Mouse (Mus musculus): ENCODE results near the gene Pdxp. TPM values are rescaled to one million over a fixed set of nuclear protein-coding genes. Genes with fewer than 3 reads are reported as not detected.

Gene Pdxp
- polyA plus RNA-seq, 1 experiment from 2014 or later = 4.2 TPM

DNA sequence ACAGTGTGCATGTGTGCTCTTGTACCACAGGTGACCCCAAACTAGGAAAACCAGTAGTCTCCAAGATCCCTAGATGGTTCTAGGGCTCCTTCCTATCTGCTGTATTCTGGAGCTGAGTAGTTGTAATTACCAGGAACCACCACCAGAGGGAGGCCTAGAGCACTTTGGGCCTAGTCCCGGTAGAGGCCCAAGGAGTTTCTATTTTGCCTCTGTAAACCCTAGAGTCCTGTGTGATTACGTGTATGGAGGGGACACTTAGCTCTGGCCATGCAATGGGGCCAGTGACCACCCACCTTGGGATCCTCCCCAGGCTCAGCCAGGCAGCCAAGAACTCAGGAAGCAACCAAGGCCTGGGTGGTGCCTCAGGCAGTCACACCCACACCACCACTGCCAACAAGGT, 10.5 kb upstream of the Pdxp start:
- Histone ChIP-seq H3K4me2 (replicated peaks; ENCODE audit: low read depth) (0 out of 2 replicates have a peak overlapping the region, but pooled peaks have one; percentile 13), H3K9me3 (ENCODE audit: control insufficient read depth) (no peaks in the 10 kb centered on the region), H3K4me1 (replicated peaks; ENCODE audit: control insufficient read depth, insufficient read depth, low read length) (peaks cover 8% of the 10 kb centered on the region; the same call in 1 of the 2 replicates), H3K27ac (ENCODE audit: low read depth, low read length) (no peak overlapping the region), H3K27me3 (replicated peaks; ENCODE audit: control insufficient read depth, insufficient read depth, low read length) (no peaks in the 10 kb centered on the region), H3K9ac (ENCODE audit: low read depth, low read length) (0 out of 2 replicates have a peak overlapping the region, but pooled peaks have one; percentile 34), H3K36me3 (ENCODE audit: control insufficient read depth, insufficient read depth) (peaks cover 29% of the 10 kb centered on the region; the same call in 1 of the 2 replicates), H3K4me3 (ENCODE audit: low read depth, low read length) (no peak overlapping the region)
- ATAC-seq = 0 out of 2 replicates have a peak, but pooled peaks have one; percentile 28
- 0% methylated on average over 2 of the region's 2 CpGs for WGBS
- TF ChIP-seq CTCF (IDR thresholded peaks at IDR 0.05; ENCODE audit: low read depth) = peak; percentile 95

DNA sequence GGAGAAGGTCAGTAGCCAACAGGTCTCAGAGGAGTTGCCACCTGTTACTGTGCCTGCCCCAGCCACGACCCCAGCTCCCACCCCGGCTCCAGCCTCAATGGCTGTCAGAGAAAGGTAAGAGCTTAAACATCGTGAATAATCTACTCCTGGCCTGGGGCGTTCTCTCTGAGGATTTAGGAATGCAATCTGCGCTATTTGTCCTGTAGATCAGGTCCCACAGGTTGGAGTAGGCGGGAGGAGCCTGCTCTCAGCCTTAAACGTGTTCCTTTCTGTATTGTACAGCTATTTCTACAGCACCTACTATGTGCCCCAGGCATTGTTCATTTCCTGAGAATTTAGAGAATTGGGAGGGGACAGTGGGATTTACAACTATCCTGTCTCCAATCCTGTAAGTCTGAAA, 5.3 kb upstream of the Pdxp start:
- H3K36me3 ChIP-seq (ENCODE audit: control insufficient read depth, insufficient read depth) = peaks cover 36% of the 10 kb centered on the region; the same call in 1 of the 2 replicates
- H3K4me1 ChIP-seq (replicated peaks; ENCODE audit: control insufficient read depth, insufficient read depth, low read length) = no peaks in the 10 kb centered on the region; the same call in 1 of the 2 replicates
- no peak overlapping the region for H3K9ac ChIP-seq (ENCODE audit: low read depth, low read length)
- TF ChIP-seq CTCF (IDR thresholded peaks at IDR 0.05; ENCODE audit: low read depth) = no peak
- H3K4me3 ChIP-seq (ENCODE audit: low read depth, low read length) = no peak overlapping the region
- no peaks in the 10 kb centered on the region for H3K9me3 ChIP-seq (ENCODE audit: control insufficient read depth)
- H3K4me2 ChIP-seq (replicated peaks; ENCODE audit: low read depth) = no peak overlapping the region
- H3K27me3 ChIP-seq (replicated peaks; ENCODE audit: control insufficient read depth, insufficient read depth, low read length) = no peaks in the 10 kb centered on the region
- WGBS = 74% methylated on average over 7 of the region's 7 CpGs
- no peak for ATAC-seq
- H3K27ac ChIP-seq (ENCODE audit: low read depth, low read length) = no peak overlapping the region

DNA sequence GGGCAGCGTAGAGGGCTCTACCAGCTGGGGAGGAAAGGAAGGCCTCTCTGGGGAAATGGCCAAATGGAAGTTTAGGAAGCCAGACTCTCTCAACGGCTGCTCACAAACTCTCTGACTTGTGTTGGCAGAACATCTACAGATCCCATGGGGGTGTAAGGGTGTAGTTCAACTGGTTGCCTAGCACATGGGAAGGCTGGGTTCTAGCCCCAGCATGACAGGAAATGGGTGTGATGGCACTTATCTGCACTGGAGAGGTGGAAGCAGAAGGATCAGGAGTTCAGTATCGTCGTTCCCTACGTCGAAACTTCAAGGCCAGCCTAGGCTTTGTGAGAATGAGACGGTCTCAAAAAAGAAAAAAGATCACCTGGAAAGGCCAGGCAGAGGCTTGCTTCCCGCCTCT, 4.7 kb upstream of the Pdxp start:
- H3K9me3 ChIP-seq (ENCODE audit: control insufficient read depth) = no peaks in the 10 kb centered on the region

DNA sequence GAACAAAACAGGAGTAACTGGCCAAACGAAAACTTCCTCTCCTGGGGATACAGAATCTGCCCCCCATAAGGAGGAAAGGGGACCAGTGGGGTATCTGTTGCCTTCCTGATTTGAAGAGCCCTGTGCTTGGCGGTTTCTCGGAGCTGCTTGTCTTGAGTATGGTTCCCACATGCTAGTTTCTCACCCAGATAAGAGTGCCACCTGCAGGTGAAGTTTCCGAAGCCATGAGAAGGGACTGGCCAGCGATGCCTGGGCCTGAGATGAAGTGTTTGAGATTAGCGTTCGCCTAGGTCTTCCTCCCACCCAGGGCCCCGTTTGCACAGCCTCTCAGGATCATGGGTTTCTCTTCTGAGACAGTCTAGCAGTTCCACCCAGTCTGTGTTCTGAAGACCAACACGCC, 1.7 kb upstream of the Pdxp start:
- H3K36me3 ChIP-seq (ENCODE audit: control insufficient read depth, insufficient read depth) = peaks cover 20% of the 10 kb centered on the region; the same call in 1 of the 2 replicates
- H3K9ac ChIP-seq (ENCODE audit: low read depth, low read length) = no peak overlapping the region
- peak; percentile 74 for TF ChIP-seq CTCF (IDR thresholded peaks at IDR 0.05; ENCODE audit: low read depth)
- H3K4me3 ChIP-seq (ENCODE audit: low read depth, low read length) = no peak overlapping the region
- peaks cover 7% of the 10 kb centered on the region; the same call in 1 of the 2 replicates for H3K27me3 ChIP-seq (replicated peaks; ENCODE audit: control insufficient read depth, insufficient read depth, low read length)
- ATAC-seq = no peak
- no peaks in the 10 kb centered on the region for H3K9me3 ChIP-seq (ENCODE audit: control insufficient read depth)
- 37% methylated on average over 9 of the region's 9 CpGs for WGBS
- no peak overlapping the region for H3K4me2 ChIP-seq (replicated peaks; ENCODE audit: low read depth)
- H3K4me1 ChIP-seq (replicated peaks; ENCODE audit: control insufficient read depth, insufficient read depth, low read length) = 0 out of 2 replicates have a peak, but pooled peaks cover 4% of the 10 kb centered on the region
- no peak overlapping the region for H3K27ac ChIP-seq (ENCODE audit: low read depth, low read length)

More for the DNA sequence above, 4.7 kb upstream of the Pdxp start:
- H3K4me2 ChIP-seq (replicated peaks; ENCODE audit: low read depth) = no peak overlapping the region
- H3K4me3 ChIP-seq (ENCODE audit: low read depth, low read length) = no peak overlapping the region
- no peak for TF ChIP-seq CTCF (IDR thresholded peaks at IDR 0.05; ENCODE audit: low read depth)
- H3K4me1 ChIP-seq (replicated peaks; ENCODE audit: control insufficient read depth, insufficient read depth, low read length) = 0 out of 2 replicates have a peak, but pooled peaks cover 1% of the 10 kb centered on the region
- H3K27ac ChIP-seq (ENCODE audit: low read depth, low read length) = no peak overlapping the region
- peaks cover 31% of the 10 kb centered on the region; the same call in 1 of the 2 replicates for H3K36me3 ChIP-seq (ENCODE audit: control insufficient read depth, insufficient read depth)
- no peaks in the 10 kb centered on the region for H3K27me3 ChIP-seq (replicated peaks; ENCODE audit: control insufficient read depth, insufficient read depth, low read length)
- WGBS = 78% methylated on average over 8 of the region's 8 CpGs
- no peak for ATAC-seq
- no peak overlapping the region for H3K9ac ChIP-seq (ENCODE audit: low read depth, low read length)

DNA sequence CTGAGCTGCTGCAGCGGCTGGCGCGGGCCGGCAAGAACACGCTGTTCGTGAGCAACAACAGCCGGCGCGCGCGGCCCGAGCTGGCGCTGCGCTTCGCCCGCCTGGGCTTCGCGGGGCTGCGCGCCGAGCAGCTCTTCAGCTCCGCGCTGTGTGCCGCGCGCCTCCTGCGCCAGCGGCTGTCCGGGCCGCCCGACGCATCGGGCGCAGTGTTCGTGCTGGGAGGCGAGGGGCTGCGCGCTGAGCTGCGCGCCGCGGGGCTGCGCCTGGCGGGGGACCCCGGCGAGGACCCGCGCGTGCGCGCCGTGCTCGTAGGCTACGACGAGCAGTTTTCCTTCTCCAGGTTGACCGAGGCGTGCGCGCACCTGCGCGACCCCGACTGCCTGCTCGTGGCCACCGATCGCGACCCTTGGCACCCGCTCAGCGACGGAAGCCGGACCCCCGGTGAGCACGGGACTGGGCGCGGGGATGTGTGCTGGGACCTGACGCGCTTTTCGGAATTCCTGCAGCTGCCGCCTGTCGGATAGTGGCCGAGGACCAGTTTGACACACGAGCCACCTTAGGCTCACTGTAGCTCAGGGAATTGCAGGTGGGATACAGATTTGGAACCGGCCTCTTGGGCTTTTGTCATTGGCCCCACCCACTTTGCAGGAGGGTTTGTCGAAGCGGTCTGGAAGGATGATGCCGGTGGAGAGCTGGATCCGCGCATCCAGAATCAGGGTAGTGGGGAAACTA, 538 bp downstream of the Pdxp start:
- 1% methylated on average over 72 of the region's 87 CpGs for WGBS
- ATAC-seq = peak; percentile 63
- H3K4me1 ChIP-seq (replicated peaks; ENCODE audit: control insufficient read depth, insufficient read depth, low read length) = 0 out of 2 replicates have a peak, but pooled peaks cover 4% of the 10 kb centered on the region
- peaks cover 3% of the 10 kb centered on the region for H3K36me3 ChIP-seq (ENCODE audit: control insufficient read depth, insufficient read depth)
- H3K9ac ChIP-seq (ENCODE audit: low read depth, low read length) = peak overlapping the region; percentile 28
- peak overlapping the region; percentile 45 for H3K4me3 ChIP-seq (ENCODE audit: low read depth, low read length)
- H3K4me2 ChIP-seq (replicated peaks; ENCODE audit: low read depth) = peak overlapping the region; percentile 83
- no peaks in the 10 kb centered on the region for H3K9me3 ChIP-seq (ENCODE audit: control insufficient read depth)
- H3K27ac ChIP-seq (ENCODE audit: low read depth, low read length) = no peak overlapping the region; the same call in 1 of the 2 replicates
- TF ChIP-seq CTCF (IDR thresholded peaks at IDR 0.05; ENCODE audit: low read depth) = no peak
- H3K27me3 ChIP-seq (replicated peaks; ENCODE audit: control insufficient read depth, insufficient read depth, low read length) = peaks cover 7% of the 10 kb centered on the region; the same call in 1 of the 2 replicates

DNA sequence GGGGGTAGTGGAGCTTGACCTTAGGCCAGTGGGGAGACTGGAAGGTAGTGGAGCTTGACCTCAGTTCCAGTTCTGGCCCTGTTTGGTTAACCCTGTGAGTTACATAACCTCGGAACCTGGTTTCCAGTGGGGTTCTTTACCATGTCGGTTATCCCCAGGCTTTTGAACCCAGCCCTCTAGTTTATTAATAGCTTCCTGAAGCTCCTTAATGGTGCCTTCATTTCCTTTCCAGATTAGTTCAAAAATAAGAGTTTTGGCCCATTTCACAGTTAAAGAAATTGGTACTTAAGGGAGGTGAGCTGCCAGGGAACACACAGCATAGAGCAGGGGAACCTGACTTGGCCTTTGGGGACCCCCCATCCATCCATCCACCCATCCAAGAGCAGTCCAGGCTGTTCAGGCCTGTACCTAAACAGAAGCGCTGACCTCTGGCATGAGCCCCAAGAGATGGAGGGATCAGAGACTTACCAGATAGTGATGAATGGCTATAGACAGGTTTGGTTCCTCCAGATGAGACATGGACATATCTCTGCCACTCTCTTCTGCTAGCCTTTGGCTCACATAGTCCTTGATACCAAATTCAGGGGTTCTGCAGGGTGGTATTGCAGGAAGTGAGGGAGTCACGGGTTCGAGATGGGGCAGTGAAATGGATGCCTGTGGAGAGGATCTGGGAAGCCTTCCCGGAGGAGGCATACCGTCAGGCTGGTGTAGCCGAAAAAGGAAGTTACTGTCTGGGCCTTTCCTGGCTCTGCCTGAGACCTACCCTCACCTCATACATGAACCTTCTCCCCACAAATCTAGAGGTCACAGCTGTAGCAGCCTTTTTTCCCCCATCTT, 1.3 kb downstream of the Pdxp start:
- no peaks in the 10 kb centered on the region for H3K9me3 ChIP-seq (ENCODE audit: control insufficient read depth)
- no peak for ATAC-seq
- peak overlapping the region; percentile 83 for H3K4me2 ChIP-seq (replicated peaks; ENCODE audit: low read depth)
- H3K4me3 ChIP-seq (ENCODE audit: low read depth, low read length) = peak overlapping the region; percentile 45; the same call in 1 of the 2 replicates
- TF ChIP-seq CTCF (IDR thresholded peaks at IDR 0.05; ENCODE audit: low read depth) = no peak
- peaks cover 7% of the 10 kb centered on the region; the same call in 1 of the 2 replicates for H3K27me3 ChIP-seq (replicated peaks; ENCODE audit: control insufficient read depth, insufficient read depth, low read length)
- WGBS = 63% methylated on average over 8 of the region's 8 CpGs
- no peak overlapping the region for H3K9ac ChIP-seq (ENCODE audit: low read depth, low read length)
- peaks cover 3% of the 10 kb centered on the region for H3K36me3 ChIP-seq (ENCODE audit: control insufficient read depth, insufficient read depth)
- H3K27ac ChIP-seq (ENCODE audit: low read depth, low read length) = no peak overlapping the region
- H3K4me1 ChIP-seq (replicated peaks; ENCODE audit: control insufficient read depth, insufficient read depth, low read length) = 0 out of 2 replicates have a peak, but pooled peaks cover 4% of the 10 kb centered on the region
